Mouse (Mus musculus) Muller cell, postnatal 12 days (primary cell): ENCODE data around the gene Ramac.

ENCODE experiments used
- DNase-seq: peaks from one replicate; pipeline ENCODE4 v3.0.0-alpha.2; 2015; ENCODE audit errors: inconsistent ontology term

Gene Ramac

DNA sequence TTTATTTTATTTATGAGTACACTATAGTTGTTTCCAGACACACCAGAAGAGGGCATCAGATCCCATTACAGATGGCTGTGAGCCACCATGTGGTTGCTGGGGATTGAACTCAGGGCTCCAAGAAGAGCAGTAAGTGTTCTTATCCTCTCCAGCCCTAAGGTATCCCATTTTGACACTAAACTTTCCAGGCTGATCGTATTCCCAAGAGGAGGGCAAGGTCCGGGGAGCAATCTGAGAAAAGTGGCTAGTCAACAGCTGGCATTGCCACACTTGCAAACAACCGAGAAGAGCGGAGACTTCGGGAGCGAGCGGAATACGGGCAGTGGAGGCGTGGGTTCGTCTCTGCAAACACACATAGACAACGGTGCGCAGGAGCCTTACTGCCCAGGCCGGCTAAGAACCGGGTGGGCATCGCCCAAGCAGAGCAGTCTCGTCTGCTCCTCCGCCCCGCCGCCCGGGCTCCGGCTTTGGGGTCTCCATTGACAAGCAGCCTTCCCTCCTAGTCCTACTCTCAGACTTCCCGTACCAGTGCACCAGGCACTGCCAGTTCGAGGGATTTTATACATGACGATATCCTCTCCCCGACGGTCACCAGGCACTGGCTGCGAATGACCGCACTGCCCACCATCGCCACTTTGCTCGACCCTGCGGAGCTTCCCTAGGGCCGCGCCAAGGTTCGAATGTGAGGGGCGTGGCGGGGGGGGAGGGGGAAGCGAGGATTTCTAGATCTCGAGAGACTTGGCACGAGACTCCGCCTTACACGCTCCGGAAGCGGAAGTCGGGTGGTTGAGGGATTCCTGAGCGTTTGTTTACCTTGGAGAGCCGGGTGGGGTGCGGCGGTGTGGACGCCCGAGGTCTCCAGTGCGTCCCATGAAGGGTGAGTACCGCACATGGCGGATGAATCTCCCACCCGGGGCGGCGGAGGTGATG lies at the start of gene Ramac:
Ramac (plus strand) TSS at position 746 of the 930 bp plus-strand sequence.
- DNase-seq, result peak; percentile 95

DNA sequence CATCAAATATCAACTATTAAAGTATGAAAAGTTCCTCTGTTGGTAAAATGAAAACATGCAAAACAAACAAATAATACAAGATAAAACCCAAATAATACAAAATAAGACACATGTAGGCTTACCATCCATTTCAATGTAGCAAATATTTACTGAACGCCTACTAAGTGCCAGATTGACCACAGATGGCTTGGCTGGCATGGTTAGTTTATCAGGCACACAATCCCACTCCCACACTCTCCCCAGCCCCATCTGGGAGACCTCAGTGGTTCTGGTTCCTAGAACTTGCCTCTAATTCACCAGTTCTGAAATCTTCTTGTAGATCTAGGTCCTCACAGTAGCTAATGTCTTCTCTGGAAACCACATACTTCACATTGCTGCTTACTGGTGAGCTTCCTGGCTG lies 44.1 kb upstream of the Ramac start:
- no peak for DNase-seq

DNA sequence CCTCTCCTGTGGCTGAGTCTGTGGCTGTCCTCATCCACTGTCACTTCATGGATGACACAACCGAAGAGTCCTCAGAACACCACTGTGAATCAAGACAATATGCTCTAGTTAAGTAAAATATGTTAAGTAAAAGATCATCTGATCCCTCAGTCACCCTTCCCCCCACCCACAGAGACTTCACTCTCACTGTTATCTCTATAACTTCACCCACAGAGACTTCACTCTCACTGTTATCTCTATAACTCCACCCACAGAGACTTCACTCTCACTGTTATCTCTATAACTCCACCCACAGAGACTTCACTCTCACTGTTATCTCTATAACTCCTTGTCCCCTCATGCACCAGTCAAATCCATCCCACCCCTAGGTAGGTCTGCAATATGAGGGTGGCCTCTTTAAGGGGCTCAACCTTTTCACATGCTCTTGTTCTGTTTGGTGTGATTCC lies 43.5 kb upstream of the Ramac start:
- DNase-seq, result no peak

DNA sequence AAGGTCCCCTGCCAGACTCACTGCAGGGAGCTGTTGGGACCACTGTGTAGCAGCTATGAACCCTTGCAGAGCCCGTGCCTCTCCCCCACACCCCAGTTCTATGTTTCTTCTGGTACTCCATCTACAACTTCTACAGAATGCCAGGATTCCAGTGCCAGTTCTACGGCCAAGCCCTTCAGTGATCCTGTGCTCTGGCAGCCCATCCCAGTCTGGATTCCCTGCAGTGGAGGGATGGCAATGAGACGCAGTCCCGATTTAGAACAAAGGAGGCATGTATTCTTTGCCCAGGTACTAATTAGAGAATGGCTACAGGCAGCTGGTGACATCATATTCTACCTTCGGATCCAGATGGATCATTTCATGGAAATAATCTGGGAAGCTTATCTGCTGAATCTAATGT lies 41.5 kb upstream of the Ramac start:
- DNase-seq, result no peak

DNA sequence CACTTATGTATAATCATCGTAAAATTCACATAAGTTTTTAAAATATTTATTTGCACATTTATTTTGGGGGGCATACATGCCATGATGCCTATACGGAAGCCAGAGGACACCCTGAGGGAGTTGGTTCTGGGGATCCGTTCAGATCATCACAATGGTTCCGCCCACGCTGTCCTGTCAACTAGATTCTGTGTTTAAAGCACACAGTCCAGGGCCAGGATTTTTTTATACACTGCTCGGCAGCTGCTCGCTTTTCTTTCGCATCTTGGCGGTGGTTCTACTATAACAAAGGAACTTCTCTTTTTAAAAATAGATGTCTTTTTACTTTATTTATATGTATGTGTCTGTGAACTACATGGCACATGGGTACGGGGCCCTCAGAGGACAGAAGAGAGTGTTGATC lies 38.9 kb upstream of the Ramac start:
- no peak for DNase-seq

DNA sequence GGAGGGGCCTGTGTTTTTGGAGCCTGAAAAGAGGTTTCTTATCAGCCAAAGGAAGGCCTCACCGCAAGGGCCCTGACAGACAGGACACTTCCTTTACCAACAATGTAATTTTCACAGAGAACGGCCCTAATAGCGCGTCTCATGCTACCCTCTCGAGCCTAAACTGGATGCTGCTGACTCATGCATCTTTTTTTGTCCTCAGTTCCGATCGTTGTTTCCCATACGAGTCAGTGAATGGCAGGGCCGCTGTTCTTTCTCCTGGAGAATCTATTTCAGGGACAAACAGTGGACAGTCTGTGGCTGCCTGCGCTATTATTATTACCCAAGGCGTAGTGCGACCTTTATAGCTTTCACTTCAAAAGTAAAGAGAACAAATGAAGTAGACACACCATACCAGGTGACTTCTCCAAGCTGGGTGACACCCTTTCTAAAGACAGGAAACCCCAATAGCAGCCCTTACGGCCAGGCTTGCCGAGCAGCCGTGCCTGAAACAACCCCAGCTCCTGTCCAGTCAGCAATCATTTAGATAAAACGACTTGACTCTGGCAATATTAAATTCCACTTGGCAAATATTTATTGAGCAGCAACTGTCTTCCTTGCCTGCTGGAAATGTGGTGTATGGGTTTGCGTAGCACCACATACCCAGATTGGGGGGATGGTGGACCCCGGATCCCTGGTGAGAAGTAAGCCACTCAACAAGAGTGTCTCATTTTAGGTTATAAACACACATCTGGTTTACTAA lies 36.6 kb upstream of the Ramac start:
- no peak for DNase-seq

DNA sequence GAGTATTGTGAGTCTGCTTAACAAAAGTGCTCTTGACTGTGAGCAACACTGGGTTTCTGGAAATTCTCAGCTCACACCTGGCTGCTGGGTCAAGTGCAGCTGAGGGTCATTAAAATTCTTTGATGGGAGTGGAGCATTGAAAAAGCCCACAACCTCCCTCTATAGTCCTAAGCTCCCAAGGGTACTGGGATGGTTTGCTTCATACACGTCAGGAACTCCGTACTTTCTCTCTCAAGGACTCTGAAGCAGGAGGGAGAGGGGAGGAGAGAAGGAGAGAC lies 36.1 kb upstream of the Ramac start:
- DNase-seq, result no peak

DNA sequence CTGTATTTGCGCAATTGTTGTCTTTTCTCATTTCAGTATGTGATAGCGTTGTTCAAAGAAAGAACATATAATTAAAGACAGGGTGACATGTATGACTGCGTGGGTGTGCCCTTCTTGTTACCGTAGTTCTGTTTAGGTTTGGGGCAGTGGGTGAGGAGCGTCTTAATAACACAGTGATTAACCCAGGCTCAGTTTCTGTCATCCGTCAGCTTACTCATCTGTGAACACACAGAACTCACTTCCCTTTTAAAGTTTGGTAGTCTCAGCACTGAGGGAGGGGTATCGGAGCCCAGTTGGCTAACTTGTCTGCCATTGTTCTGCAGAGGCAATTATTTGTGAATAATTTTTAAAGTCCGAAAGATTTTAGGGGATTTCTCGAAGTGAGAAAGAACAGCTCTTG lies 35.0 kb upstream of the Ramac start:
- DNase-seq, result no peak

DNA sequence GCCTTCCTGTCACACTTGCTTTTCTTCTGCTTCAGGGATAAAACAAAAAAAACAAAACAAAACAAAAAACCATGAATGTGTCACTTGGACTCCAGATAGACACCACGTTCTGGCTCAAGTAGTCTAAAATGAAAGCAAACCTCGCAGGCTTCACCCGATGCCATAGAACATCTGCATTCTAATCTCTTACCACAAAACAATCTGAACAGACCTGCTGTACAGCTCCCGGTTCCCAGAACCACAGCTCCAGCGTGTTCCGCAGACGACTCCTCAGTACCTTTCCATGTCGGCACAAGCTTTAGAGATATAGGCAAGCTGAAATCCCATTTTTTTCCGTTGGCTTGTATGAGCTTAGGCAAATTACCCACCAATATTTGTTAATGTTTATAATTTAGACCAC lies 32.9 kb upstream of the Ramac start:
- no peak for DNase-seq

DNA sequence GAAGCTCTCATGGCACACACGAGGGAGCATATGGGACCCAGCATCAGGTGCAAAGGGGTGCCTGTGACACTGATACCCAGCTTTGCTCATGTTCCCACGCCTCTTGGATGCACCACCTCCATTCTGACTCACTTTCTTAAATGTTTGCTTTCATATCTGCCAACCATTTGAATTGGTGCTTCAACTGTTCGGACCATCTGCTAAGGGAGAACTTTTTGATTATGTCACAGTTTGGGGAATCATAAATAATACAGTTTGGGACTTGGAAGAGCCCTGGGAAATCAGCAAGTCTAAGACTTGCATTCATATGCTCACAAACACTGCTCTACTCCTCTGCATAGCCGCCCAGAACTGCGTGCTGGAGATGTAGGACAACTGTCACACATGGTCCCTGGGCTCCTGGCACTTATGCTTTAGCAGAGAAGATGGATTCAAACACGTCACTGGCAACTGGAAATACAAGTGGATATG lies 31.5 kb upstream of the Ramac start:
- DNase-seq, result no peak

DNA sequence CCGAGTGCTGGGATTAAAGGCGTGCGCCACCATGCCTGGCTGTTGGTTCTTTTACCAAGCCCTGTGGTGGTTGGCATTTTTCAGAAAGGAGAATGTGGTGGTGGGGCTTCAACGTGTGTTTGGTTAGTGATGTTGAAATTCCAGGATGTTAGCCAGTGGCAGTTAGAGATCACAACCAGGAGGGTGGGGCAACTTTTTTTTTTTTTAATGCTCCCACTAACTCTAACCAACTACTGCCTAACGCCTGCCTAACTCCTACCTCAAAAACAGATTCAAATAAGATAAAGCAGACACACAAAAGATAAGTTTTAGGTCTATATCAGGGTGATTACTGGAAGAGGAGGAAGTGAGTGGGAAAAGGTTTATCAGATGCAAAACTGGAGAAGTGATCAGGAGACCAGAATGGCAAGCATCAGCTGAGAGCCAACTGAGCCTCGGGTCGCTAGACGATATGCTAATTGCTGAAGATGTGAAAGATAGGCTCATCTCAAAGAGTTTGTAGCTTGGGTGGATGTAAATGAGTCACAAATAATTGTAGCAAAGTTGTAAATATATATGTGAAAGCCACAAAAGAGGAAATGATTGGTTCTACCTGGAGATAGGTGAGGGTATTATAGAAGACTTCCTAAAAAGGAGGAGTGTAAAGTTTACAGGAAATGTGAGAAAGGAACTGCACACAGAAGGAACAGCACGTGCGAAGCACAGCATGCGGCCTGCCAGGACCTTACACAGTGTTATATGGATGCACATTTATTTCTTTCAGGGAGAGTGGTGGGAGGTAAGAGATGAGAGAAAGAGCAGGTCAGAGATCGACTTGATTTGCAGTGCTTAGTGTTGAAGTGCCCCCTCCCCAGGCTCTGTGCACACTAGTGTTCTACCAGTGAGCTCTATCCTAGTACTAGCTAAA lies 30.3 kb upstream of the Ramac start:
- DNase-seq, result no peak

DNA sequence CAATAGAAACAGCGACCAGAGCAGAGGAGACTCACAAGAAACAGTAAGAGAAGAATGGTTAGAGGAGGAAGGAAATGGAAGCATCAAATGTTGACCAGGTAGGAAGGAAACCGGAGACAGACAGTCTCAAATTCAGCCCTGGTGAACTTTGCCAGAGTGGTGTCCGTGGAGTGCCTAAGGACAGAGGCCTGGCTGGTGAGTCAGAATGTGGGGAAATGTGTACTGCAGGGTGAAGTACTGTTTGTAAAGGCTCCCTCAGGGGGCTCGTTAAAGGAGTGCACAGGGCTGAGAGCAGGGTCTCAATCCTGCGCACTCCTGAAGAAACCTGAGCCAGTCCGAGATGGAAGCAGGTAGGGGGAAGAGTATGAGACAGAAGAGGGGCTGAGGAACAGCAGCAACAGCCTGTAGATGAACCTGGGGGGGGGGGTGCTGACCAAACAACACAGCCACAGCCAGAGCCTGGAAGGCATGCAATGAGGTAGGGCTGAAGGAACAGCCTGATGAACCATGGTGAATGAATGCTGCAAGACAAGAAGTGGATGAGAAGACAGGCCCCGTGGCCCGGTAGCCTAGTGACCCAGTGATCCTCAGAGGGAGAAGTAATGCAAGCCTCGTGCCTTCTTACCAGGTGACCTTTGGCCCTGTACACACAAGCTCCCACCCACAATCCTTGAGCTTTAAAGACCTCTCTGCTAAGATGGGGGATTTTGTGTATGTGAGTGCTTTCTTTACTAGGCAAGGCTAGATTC lies 27.3 kb upstream of the Ramac start:
- no peak for DNase-seq

DNA sequence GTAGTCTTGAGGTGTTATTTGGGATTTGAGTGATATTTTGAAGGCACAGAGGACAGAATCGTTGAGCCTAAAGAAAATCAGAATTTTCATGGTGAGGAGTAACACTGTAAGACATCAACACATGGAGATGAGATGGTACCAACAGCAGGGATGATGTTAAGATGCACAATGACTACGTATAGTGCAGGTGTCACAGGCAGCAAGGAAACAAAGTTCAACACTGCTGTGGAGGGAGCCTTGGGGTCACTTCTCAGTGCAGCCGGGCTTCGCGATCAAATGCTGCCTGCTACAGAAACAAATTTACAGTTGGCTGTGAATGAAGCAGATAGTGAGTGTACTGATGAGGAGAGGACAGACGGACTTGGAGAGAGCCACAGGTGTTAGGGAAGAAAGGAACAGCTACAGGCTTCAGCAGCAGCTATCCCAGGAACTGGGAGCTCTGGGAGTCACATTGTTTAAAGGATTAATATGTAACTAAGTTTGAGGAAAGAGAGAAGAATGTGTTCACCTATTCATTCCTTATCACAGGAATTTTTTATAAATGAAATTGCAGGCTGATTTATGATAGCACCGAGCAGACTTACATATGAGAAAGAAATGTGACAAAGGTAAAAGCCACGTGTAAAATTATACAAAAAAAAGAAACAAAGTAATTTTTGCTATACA lies 23.9 kb upstream of the Ramac start:
- DNase-seq, result no peak

DNA sequence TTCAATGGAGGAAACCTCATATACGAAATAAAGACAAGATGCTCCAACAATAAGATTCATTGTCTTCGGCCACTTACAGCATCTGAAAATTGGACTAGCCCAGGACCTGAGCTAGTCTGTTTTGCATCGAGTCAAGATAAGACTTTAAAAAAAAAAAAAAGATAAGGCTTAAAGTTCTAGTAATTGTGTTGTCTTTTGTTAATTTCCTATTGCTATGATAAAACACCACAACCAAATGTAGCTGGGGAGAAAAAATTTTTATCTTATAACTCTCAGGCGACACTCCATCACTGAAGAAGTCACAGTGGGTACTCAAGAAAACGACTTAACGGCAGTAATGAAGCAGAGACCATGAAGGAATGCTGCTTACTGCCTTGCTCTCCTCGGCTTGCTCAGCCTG lies 22.7 kb upstream of the Ramac start:
- DNase-seq, result no peak

DNA sequence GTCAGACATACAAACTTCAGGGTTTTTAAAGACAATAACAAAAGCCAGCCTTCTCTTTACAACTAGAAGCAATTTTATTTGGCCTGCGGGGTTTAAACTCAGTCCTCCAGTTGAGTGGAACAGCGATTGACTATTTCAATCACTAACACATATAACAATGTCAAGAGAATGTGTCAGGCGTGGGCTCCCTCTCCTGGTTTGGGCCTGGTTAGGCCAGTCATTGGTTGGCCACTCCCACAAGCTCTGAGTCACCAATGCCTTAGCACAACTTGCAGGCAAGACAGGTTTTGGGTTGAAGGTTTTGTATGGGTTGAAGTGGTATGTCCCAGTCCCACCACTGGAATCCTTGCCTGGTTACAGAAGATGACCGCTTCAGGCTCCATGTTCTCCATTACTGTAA lies 18.6 kb upstream of the Ramac start:
- DNase-seq, result peak; percentile 74

DNA sequence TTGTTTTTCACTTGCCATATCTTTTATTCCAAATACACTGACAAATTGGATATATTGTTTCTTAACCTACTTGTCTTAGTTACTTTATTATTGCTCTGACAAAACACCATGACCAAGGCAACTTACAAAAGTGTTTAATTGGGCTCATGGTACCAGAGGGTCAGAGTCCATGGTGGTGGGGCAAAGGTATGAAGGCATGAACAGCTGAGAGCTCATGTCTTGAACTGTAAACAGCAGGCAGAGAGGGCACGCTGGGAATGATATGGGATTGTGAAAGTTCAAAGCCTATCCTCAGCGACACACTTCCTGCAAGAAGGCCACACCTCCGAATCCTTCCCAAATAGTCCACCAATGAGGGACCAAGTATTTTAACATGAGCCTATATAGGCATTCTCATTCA lies 14.8 kb upstream of the Ramac start:
- DNase-seq, result no peak

DNA sequence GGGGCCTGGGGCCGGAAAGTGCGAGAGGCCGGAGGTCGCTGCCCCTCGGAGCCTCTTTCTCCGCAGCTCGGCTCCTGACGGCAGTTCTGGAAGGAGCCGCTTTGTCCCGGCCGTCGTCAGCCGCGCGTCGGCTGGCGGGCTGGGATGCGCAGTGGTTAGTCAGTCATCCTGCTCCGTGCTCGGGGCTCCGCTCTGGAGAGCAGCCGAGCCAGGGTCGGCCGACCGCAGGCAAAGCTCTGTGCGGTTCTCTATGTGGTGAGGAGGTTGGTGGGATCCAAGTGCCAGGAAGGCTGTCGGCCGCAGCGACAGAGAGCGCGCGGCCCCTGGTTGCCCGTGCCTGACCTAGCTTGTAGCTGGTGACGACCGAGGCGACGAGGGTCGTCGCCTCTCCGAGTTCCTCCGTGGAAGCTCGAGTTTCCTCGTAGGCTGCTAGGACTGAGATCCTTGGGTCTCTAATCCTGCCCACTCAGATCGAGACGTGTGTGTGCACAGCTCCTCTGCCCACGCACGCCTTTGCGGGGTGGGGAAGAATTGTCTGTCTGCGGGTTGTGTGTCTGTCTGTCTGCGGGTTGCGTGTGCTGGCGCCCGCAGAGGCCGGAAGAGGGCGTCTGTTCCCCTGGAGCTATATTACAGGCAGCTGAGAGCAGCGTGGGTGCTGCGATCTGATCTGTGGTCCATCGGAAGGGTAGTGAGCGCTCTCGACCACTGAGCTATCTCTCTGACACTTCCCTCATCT lies 553 bp downstream of the Ramac start:
- no peak for DNase-seq

DNA sequence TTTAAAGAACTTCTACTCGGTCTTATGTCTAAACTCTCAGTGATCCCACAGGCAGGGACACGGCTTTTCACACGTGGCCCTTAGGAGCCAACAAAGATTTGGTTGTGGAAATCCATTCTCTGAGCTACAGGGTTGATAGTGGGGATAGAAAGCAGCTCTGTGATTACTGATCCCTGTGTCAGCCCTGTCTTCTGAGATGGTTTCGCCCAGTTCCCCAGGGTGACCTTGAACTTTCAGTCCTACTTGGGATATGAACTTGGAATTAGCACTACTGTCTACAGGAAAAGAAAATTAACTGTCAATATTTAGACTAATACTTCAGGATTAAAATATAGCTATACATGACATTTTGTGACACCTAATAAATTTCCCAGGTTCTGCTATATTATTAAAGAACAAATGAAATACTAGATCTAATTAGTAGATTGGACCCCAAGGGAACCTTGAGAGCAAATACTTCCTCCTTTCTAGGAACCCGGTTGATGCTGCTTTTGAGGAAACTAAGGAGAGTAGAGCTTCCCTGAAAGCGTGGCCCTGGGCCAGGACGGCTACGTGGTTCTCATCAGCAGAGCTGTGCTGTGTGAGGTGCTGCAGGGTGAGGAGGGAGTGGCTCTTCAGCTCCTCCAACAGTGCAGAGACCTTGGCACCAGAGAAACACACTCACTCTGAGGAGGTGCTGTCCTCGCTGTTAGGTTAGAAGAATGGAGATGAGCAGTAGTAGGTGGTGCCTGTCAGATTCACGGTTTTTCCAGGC lies 10.2 kb downstream of the Ramac start:
- no peak for DNase-seq

DNA sequence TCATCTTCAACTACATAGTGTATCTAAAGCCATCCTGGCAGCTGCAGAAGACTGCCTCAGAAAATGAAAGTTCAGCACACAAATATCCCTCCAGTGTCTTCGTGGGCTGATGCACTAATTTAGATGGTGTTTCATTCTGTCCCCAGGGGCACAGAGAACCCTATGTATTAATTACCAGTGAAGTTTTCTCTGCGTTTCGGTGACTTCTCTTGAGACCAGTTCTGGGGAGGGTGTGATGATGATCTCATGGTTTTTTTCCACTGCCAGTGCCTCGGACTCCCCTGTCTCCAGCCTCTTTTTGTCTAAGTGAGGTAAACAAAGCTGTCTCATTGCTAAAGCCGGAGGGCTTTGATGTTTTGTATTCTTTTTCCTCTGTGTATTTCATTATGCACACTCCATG lies 12.6 kb downstream of the Ramac start:
- no peak for DNase-seq
